Mouse (Mus musculus) liver, adult 2 months (tissue): Measurements from ENCODE around the gene Ror1. TPM values are rescaled to one million over a fixed set of nuclear protein-coding genes. Genes with fewer than 3 reads are reported as not detected.
A peak's percentile ranks its signal among the peaks of the same experiment; 100 is the strongest.

ENCODE experiments used
- DNase-seq: peaks from one replicate; pipeline ENCODE4 v3.0.0-alpha.2; 2011; ENCODE audit warnings: low read depth, low spot score; ENCODE audit errors: extremely low read depth
- H3K27ac ChIP-seq: fragments of 200-500 bp; replicated peaks from 2 replicates; pipeline ENCODE4 v1.5.1; 2012; ENCODE audit warnings: low read depth, mild to moderate bottlenecking, control low read depth, inconsistent platforms, low read length; ENCODE audit not compliant: insufficient read depth
- H3K27me3 ChIP-seq: fragments of 200-500 bp; 2 replicates; pipeline ENCODE4 v1.6.1; 2012; ENCODE audit warnings: mild to moderate bottlenecking, moderate library complexity, low read length, inconsistent platforms; ENCODE audit not compliant: control insufficient read depth, insufficient read depth
- H3K36me3 ChIP-seq: fragments of 200-500 bp; 2 replicates; pipeline ENCODE4 v1.6.1; 2012; ENCODE audit warnings: low read length, inconsistent platforms; ENCODE audit not compliant: control insufficient read depth, insufficient read depth
- H3K4me1 ChIP-seq: fragments of 200-500 bp; 2 replicates; pipeline ENCODE4 v1.6.1; 2011; ENCODE audit warnings: low read length; ENCODE audit not compliant: control insufficient read depth, insufficient read depth
- H3K4me3 ChIP-seq: fragments of 200-500 bp; 2 replicates; pipeline ENCODE4 v1.5.1; 2011; ENCODE audit warnings: low read depth, mild to moderate bottlenecking, control low read depth, low read length, moderate library complexity; ENCODE audit not compliant: insufficient read depth
- H3K79me2 ChIP-seq: fragments of 200-500 bp; 2 replicates; pipeline ENCODE4 v1.6.1; 2012; ENCODE audit warnings: inconsistent platforms, mild to moderate bottlenecking, low read length, moderate library complexity; ENCODE audit not compliant: control insufficient read depth, insufficient read depth
- H3K9ac ChIP-seq: fragments of 200-500 bp; 2 replicates; pipeline ENCODE4 v1.6.1; 2012; ENCODE audit warnings: low read depth, mild to moderate bottlenecking, control low read depth, inconsistent platforms, low read length
- CTCF ChIP-seq: fragments of 200-500 bp; IDR thresholded peaks from 2 replicates; pipeline ENCODE4 v1.5.1; 2011; ENCODE audit warnings: low read depth, low read length, control low read depth
- POLR2A ChIP-seq: fragments of 200-500 bp; IDR thresholded peaks from 2 replicates; pipeline ENCODE4 v1.6.1; 2011; ENCODE audit warnings: low read length, control low read depth; ENCODE audit not compliant: insufficient read depth; ENCODE audit errors: extremely low read depth
- WGBS: fragments of 180-500 bp; shearing (Covaris S2); methylation state at CpG from one replicate; pipeline ENCODE4 v1.1.7; 2018; 5-methylcytosine and 5-hydroxymethylcytosine counted together
- polyA plus RNA-seq: library from polyadenylated mRNA; depleted of rRNA; stranded (reverse); fragments of >200 nt; gene quantifications from 2 replicates; pipeline ENCODE4 v1.2.3, GENCODE M21; 2012
- total RNA-seq: library from RNA; depleted of rRNA; stranded (reverse); fragments of >200 nt; gene quantifications from 2 replicates; pipeline ENCODE4 v1.2.3, GENCODE M21; 2014

The Ror1 gene
- total and polyA plus RNA-seq, 2 experiments, result 0.56 to 1.4 TPM

DNA sequence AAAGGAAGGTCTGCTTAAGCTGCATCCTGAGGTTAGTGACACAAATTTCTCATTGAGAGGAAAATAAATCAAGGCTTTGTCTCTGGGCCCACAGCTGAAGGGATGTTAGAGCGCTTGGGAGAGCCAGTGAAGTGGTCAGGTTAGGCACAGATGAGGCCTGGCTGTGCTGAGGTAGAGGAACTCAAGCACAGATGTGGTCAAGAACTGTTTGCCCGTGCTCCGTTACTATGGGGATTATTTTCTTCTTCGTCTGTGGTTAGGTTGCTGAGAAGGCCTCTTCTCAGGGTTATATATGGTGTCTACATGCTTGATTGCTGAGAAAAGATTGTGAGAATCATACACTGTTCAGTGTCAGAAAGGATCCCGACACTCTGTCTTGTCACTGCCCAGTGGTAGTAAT lies 134.7 kb downstream of the Ror1 start:
- 78% methylated on average over 5 of the region's 5 CpGs for WGBS
- Histone ChIP-seq H3K36me3 (no peaks in the 10 kb centered on the region), H3K4me1 (peaks cover 19% of the 10 kb centered on the region), H3K27ac (peak overlapping the region; percentile 23), H3K4me3 (no peak overlapping the region), H3K79me2 (peaks cover 5% of the 10 kb centered on the region; the same call in 1 of the 2 replicates), H3K9ac (no peak overlapping the region), H3K27me3 (no peaks in the 10 kb centered on the region)
- TF ChIP-seq POLR2A (no peak), CTCF (no peak)
- DNase-seq, result no peak

DNA sequence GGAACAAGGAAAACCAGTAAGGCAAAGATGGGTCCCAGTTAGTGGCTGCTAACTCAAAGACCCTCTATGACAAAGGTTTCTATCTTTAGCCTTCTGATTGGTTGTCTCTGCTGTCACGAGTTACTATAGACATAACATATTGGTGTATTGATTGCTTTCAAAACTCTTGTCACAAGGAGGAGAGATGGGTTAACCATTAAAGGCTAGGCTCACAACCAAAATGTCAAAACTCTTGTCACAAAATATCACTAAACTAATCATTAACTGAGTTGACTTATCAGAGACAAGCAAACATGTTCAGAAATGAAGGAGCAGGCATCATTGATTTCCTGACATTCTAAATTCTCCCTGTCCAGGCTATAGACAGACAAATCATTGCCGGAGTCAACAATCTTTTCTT lies 135.4 kb downstream of the Ror1 start:
- Histone ChIP-seq H3K4me3 (no peak overlapping the region), H3K36me3 (no peaks in the 10 kb centered on the region), H3K9ac (no peak overlapping the region), H3K27me3 (no peaks in the 10 kb centered on the region), H3K4me1 (peaks cover 19% of the 10 kb centered on the region), H3K79me2 (peaks cover 5% of the 10 kb centered on the region; the same call in 1 of the 2 replicates), H3K27ac (peak overlapping the region; percentile 83)
- DNase-seq, result peak; percentile 99
- TF ChIP-seq CTCF (no peak), POLR2A (no peak)
- WGBS, result 17% methylated on average over 2 of the region's 2 CpGs

DNA sequence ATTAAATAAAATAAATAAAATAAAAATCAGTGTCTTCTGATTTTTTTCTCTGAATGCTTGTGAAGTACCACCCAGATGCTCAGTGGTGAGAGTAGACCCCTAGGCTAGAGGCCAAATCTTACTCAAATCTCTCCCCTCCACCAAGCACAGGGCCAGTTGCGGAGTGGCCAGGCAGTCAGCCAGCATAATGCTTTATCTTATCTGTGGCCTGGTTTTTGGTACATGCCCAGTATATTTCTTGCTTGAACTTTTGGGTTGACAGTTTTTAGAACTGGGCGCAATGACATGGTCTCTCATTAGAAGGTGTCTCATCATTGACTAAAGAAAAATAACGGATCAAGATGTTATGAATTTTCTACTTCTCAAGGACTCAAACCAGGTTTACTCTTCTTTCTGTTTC lies 136.3 kb downstream of the Ror1 start:
- H3K36me3 ChIP-seq, result no peaks in the 10 kb centered on the region
- H3K27ac ChIP-seq, result no peak overlapping the region
- H3K4me3 ChIP-seq, result no peak overlapping the region
- H3K9ac ChIP-seq, result no peak overlapping the region
- H3K79me2 ChIP-seq, result 0 out of 2 replicates have a peak, but pooled peaks cover 2% of the 10 kb centered on the region
- H3K27me3 ChIP-seq, result no peaks in the 10 kb centered on the region
- H3K4me1 ChIP-seq, result peaks cover 22% of the 10 kb centered on the region
- TF ChIP-seq POLR2A (no peak), CTCF (no peak)
- WGBS, result 22% methylated on average over 3 of the region's 3 CpGs
- DNase-seq, result peak; percentile 75

DNA sequence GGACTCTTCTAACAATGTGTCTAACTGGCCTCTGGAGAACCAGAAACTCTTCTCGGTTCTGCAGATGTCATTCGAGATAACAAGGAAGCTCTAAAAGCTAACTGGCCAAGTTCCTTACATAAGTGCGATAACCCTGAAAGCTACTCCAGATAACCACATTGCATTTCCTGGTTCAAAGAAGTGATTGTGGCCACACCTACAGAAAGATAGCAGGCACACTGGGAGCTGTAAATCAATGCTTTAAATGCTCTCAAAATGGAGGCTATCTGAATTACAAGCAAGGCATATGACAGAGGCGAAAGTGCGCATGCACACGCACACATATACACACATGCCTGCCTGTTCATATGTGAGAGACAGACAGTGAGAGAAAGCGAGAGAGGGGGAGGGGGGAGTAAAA lies 136.9 kb downstream of the Ror1 start:
- no peak for TF ChIP-seq CTCF
- no peak for TF ChIP-seq POLR2A
- DNase-seq, result no peak

DNA sequence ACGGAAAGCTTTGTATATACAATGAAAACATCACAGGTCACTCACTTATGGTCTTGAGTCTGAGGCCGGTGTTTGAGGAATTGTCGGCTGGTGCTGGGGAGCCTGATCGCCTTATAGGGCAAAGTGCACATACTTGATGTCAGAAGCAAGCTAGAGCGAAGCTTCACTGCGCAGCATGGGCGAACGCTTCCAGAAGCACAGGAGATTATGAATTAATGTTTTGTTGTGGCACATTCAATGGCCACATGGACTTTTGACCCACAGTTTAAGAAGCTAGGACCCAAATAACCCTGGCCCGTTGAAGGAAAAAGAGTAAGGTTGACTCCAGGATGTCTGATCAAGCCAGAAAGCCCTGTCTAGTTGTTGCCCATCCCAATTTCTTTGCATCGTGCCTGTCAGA lies 138.2 kb downstream of the Ror1 start:
- H3K27me3 ChIP-seq, result no peaks in the 10 kb centered on the region
- no peaks in the 10 kb centered on the region for H3K36me3 ChIP-seq
- no peak overlapping the region for H3K9ac ChIP-seq
- no peaks in the 10 kb centered on the region for H3K79me2 ChIP-seq
- no peak for TF ChIP-seq POLR2A
- no peak overlapping the region for H3K27ac ChIP-seq
- no peak overlapping the region for H3K4me3 ChIP-seq
- peaks cover 19% of the 10 kb centered on the region for H3K4me1 ChIP-seq
- WGBS, result 94% methylated on average over 10 of the region's 10 CpGs
- DNase-seq, result no peak

More for the DNA sequence above, 136.9 kb downstream of the Ror1 start:
- Histone ChIP-seq H3K79me2 (0 out of 2 replicates have a peak, but pooled peaks cover 2% of the 10 kb centered on the region), H3K9ac (no peak overlapping the region), H3K27ac (no peak overlapping the region), H3K4me1 (peaks cover 22% of the 10 kb centered on the region), H3K36me3 (no peaks in the 10 kb centered on the region), H3K27me3 (no peaks in the 10 kb centered on the region), H3K4me3 (no peak overlapping the region)
- WGBS, result 66% methylated on average over 7 of the region's 7 CpGs

DNA sequence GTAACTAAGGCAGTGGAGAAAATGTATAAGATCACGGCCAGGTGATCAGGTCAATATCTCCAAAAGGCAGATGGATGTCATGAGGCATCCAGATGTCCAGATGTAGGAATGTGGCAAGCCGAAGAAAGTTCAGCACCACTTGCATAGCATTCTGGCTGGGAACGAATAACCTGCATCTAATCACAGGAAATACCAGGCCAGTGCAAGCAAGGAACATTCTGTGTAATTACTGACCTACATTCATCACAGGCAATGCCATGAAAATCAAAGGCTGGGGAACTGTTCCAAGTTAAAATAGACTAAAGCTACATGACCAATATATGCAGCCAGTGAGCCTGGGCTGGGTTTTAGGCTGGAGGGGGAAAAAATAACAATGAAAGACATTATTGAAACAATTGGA lies 140.7 kb downstream of the Ror1 start:
- H3K27me3 ChIP-seq, result no peaks in the 10 kb centered on the region
- WGBS, result 53% methylated on average over 3 of the region's 3 CpGs
- TF ChIP-seq POLR2A (no peak), CTCF (no peak)
- no peaks in the 10 kb centered on the region for H3K79me2 ChIP-seq
- no peak overlapping the region for H3K4me3 ChIP-seq
- no peak overlapping the region for H3K9ac ChIP-seq
- H3K36me3 ChIP-seq, result no peaks in the 10 kb centered on the region
- H3K27ac ChIP-seq, result no peak overlapping the region
- H3K4me1 ChIP-seq, result peaks cover 11% of the 10 kb centered on the region; the same call in 1 of the 2 replicates
- DNase-seq, result no peak
